Mouse (Mus musculus) hindlimb bud, embryonic 11.5 days (tissue): Measurements from ENCODE around the gene Rpp14.
"Not testable (repeated sequence)": the region's sequence is repeated elsewhere in the genome, so short reads cannot be mapped to it uniquely, and the experiment has no call there.

ENCODE experiments used
- DNase-seq: peaks from one replicate; pipeline ENCODE4 v3.0.0-alpha.2; 2012; ENCODE audit warnings: low read depth, low spot score; ENCODE audit errors: extremely low spot score

Gene Rpp14

GRCm38 (mm10) chr14:8113616-8114015, 33.4 kb downstream of the Rpp14 start:
- no peak for DNase-seq

DNA sequence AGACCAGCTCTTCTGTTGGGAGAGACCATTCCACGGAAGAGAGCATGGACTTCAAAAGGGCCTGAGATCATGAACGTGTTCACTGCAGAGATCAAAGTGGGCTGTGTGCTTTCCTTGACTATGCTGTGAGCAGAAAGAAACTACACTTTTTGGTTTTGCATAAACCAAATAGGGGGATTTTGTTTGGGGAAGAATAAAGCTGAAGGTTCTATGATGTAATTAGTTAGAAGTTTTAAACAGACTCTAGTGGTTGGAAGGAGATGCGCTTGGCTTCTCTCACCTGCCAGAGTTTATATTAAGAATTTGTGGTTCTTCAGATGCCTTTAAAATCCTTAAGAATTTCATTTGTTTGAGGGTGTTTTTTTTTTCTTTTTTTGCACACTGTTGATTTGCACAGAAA, 34.1 kb downstream of the Rpp14 start:
- no peak for DNase-seq

DNA sequence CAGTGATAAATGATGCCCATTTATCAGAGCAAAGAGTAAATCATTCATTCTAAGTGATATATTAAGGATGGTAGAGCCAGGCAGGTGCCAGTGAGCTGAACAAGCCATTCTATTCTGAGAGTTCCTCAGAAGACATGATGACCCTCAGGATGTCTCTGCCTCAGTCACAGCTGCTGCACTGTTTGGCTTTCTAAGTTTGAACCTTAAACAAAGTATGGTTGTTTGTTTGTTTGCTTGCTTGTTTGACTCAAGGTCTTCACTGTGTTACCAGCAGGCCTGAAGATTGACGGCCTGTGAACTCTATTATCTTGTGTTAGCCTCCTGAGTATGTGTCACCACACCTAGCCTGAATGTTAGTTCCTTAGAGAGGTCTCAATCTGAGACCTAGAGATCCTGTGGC, 34.6 kb downstream of the Rpp14 start:
- DNase-seq = no peak

GRCm38 (mm10) chr14:8115772-8116171, 35.6 kb downstream of the Rpp14 start:
- DNase-seq = no peak

GRCm38 (mm10) chr14:8117371-8117770, 37.2 kb downstream of the Rpp14 start:
- DNase-seq = no peak

DNA sequence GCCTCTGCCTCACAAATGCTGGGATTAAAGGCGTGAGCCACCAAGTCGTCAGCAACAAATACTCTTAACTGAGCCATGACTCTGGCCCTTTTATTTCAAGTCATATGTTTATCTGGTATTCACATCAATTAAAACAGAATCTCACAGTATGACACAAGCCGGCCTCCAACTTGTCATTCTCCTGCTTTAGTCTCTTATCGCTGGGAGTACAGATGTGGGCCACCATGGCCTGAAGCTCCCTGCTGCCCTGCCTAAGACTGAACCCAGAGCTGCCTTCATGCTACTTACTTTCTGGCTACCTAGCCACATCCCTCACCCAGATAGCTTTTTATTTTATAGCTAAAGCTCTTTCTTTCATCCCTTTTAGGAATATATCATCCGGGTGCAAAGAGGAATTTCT, 39.3 kb downstream of the Rpp14 start:
- no peak for DNase-seq

GRCm38 (mm10) chr14:8119904-8120303, 39.7 kb downstream of the Rpp14 start:
- DNase-seq = no peak

GRCm38 (mm10) chr14:8123141-8123540, 43.0 kb downstream of the Rpp14 start:
- DNase-seq = no peak

DNA sequence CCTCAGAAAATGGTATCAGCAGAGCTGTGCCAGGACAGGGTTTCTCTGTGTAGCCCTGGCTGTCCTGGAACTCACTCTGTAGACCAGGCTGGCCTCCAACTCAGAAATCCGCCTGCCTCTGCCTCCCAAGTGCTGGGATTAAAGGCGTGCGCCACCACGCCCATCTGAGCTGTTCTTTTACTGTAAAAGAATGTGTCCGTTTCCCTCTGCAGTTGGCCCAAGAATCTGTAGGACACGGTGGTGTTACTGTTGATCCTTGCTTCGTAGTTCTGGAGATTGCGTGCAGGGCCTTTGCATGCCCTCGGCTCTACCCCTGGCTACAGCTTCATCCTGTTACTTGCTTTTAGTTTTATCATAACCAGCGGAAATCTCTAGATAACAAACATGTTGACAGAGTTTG, 43.4 kb downstream of the Rpp14 start:
- not testable (repeated sequence) for DNase-seq

GRCm38 (mm10) chr14:8124046-8124881, 44.1 kb downstream of the Rpp14 start:
- no peak for DNase-seq

- DNase-seq = no peak
These were observed 47.8 kb downstream of the Rpp14 start for GRCm38 (mm10) chr14:8127971-8128370.

- DNase-seq = no peak
These were observed 52.6 kb downstream of the Rpp14 start for GRCm38 (mm10) chr14:8132789-8133188.

GRCm38 (mm10) chr14:8134234-8134633, 54.1 kb downstream of the Rpp14 start:
- no peak for DNase-seq

DNA sequence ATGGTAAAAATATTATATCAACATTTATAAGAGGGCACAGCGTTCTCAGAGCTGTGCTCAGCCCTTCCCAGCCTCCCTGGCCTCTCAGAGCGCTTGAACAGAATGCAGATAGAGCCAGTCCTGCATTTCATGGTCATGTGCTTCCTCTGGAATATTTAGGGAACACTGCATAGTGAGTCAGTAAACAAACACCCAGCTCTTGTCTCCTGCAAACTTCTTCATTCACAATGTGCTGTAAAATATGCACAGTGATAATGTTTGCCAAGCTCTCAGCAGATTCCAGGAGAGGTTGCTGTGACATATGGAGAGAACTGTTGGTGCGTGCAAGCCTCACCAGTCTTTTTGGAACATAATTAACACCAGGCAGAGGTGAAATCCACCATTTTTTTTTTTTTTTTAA, 55.0 kb downstream of the Rpp14 start:
- DNase-seq = no peak

GRCm38 (mm10) chr14:8139724-8140710, 59.9 kb downstream of the Rpp14 start:
- DNase-seq = no peak

- DNase-seq = no peak
These were observed 61.0 kb downstream of the Rpp14 start for GRCm38 (mm10) chr14:8141131-8141530.
